Mouse (Mus musculus): Measurements from ENCODE around the gene Ngef. TPM values are rescaled to one million over a fixed set of nuclear protein-coding genes. Genes with fewer than 3 reads are reported as not detected.
"Not testable (repeated sequence)": the region's sequence is repeated elsewhere in the genome, so short reads cannot be mapped to it uniquely, and the experiment has no call there.

Ngef gene
- total RNA-seq, 2 experiments from 2014 or later, result 92.5 to 94.7 TPM

DNA sequence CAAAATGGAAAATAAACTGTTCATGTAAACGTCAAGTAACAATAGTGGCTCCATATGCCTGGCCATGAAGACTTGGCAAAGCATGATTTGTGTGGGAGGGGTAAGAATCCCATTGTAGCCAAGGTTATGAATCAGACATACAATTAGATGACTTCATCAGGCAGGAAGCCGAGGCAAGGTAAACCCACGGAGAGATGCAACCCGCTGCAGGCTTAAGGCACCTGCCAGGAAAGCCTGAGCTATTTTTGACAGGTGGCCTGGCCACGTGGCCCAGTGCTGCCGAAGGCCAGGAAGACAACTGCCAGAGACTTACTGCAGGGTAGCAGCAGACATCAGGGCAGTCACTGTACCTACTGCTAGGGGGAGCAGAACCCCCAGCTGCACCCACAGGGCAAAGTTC lies 87.3 kb downstream of the Ngef start:
- DNase-seq, result peak; percentile 42
- intact Hi-C loops (cut with DNase I), result no loop called here

DNA sequence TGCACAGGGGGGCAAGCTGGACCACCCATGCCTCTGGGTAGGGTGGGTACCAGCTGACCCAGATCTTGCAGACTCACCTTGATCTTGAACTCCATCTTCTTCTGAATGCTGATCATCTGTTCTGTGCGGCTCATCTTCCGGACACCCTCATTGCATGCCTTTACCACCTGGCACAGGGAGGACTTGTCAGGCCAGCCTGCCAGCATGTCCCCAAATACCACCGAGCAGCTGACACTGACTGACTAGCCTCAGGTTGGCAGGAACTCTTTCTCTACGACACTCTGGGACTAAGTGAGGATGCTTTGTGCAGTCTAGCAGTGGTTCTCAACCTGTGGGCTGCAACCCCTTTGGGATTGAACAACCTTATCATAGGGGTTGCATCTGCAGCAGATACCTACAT lies 91.1 kb downstream of the Ngef start:
- intact Hi-C loops (cut with DNase I), result no loop called here
- no peak for DNase-seq

DNA sequence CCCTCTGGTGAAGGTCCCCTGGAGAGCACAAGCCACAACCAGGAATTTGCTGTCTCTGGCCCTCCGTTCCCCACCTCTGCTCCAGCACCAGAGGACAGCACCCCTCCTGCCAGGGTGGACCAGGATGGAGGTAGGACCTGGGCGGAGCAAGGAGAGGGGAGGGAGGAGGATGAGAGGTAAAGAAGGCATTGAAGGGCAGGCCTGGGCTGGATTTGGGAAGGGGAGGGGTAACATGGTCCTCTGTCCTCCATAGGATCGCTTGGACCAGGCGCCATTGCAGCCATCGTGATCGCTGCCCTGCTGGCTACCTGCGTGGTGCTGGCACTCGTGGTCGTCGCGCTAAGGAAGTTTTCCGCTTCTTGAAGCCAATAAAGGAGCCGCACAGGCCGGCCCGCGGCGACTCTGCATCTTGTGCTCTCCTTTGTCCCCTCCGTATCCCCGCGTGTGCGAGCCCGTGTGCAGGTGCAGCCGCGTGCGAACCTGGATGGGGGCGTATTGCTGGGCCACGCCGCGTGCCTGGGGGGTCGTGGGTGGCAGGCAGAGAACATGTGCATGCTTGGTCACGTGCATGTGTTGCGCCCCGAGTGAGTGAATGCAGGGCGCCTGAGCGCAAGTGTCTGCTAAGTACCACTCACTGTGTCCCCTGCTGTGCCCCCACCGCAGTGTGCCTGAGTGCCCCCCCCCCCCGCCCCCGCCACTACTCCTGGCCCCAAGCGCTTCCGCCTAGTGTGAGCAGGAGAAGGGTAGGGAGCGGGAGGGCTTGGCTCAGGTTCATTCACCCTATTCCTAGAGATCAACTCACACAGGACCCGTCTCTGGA lies 98.4 kb downstream of the Ngef start:
- no peak for DNase-seq
- intact Hi-C loops (cut with DNase I), result no loop called here

DNA sequence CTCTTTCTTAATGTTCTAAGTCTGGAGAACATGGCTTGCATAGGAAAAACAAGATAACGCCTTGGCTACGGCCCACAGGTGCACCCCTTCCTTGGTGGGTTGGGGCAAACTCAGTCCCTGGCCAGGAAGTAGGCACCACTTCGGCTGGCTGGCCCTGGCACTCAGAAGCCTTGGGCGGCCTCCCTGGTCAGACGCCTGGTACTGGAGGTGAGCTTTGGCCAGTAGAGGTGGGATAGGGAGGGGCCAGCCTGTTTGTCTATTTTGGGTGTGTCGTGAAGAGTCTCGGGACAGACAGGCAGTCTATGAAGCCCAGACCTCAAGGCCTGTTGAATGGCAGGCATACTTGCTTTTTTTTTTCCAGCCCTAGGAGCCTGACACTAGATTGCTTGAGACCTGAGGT lies 101.1 kb downstream of the Ngef start:
- DNase-seq, result no peak
- intact Hi-C loops (cut with DNase I), result no loop called here

DNA sequence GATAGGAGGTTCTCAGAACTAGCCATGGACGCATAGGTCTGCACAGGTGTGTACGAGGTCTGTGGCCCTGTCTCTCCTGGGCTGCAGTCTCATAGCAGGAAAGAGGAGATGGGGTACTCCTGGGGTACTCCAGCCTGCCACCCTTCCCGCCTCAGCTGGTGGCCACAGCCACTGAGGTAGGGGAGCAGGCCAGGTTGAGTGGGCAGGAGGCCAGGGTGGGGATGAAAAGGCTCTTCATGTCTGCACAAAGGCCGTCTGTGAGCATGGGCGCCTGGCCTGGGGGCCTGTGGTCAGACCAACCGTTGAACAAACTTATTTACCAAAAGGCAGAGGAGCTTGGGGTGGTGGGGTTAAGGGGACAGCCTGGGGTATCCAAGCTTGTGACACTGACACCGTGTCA lies 101.8 kb downstream of the Ngef start:
- no peak for DNase-seq
- intact Hi-C loops (cut with DNase I), result no loop called here

DNA sequence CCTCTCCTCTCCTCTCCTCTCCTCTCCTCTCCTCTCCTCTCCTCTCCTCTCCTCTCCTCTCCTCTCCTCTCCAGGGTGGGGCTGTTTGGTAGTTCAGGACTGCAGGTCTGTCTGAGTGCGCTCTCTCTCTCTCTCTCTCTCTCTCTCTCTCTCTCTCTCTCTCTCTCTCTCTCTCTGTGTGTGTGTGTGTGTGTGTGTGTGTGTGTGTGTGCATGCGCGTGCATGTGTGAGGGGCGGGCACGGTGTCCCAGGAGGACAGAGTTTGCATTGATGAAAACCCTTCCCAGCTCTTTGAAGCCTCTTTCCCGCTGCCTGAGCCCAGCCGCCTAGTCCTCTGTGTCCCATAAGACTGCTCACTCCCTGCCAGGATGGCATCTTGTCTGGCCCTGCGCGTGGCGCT lies 103.7 kb downstream of the Ngef start, which contains the start of gene Snorc:
Snorc (plus strand) TSS at position 301 of the 400 bp plus-strand sequence.
- DNase-seq; intact Hi-C loops (cut with DNase I): not testable (repeated sequence)

DNA sequence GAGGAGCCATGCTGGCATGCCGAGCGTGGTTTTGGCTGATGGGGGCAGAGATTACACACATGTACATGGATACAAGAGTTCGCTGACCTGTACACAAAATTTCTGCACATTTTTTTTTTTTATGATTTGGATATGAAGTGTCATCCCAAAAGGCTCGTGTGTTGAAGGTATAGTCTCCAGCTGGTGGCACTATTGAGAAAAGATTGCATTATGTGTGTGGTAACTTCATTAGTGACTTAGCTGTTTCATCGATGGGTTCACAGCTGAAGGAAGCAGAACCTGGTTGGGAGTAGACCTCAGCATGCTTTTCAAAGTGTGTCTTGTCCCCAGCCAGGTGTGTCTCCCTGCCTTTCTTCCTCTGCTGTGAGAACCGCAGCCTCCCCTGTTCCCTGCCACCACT lies 105.3 kb downstream of the Ngef start:
- no peak for DNase-seq
- intact Hi-C loops (cut with DNase I), result no loop called here

DNA sequence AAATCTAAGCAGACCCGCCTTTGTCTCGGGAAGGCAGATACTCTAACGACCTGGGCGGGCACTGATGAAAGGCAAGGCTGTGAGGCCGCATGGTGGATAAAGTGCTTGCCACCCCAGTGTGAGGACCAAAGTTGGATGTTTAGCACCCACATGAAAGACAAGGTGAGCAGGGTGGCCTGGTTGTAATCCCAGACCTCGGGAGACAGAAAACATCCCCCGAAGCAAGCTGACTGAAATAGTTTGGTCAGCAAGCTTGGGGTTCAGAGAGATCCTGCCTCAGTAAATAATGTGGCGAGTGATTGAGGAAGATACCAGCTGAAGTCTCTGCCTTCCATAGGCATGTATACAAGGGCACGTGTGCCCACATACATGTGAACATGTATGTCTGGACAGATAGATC lies 106.2 kb downstream of the Ngef start:
- DNase-seq, result no peak
- intact Hi-C loops (cut with DNase I), result no loop called here

DNA sequence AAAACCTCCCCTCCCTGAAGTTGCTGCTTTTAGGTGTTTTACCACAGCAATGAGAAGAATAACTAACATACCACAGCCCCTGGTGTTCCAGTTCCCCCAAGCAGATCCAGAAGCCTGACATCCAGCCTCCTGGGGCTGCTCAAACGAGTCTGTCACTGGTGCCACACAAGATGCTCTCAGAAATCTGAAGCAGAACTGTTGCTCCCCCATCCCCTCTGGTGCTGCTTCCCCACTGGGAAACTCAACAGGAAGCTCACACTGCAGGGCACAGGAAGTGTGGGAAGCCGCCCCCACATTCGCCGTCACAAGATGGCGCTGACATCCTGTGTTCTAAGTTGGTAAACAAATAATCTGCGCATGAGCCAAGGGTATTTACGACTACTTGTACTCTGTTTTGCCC lies 113.8 kb downstream of the Ngef start:
- intact Hi-C loops (cut with DNase I); DNase-seq: not testable (repeated sequence)

DNA sequence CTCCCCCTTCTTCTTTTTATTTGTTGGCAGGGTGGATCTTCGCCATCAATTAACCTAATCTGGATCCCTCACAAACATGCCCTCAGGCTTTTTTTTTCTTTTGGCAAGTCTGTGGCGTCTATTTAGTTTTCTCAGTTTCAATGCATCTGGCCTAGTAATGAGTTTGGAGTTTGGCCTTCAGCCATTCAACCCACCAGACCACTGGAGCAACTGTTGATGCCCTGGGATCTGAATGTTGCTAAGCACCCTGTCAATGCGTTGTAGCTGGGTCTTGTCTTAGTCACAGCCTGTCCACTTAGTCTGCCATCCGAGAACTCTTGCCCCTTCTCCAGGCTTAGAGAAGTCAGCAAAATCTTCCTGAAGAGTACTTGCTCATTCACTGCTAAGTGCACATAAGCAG lies 115.6 kb downstream of the Ngef start:
- no peak for DNase-seq

DNA sequence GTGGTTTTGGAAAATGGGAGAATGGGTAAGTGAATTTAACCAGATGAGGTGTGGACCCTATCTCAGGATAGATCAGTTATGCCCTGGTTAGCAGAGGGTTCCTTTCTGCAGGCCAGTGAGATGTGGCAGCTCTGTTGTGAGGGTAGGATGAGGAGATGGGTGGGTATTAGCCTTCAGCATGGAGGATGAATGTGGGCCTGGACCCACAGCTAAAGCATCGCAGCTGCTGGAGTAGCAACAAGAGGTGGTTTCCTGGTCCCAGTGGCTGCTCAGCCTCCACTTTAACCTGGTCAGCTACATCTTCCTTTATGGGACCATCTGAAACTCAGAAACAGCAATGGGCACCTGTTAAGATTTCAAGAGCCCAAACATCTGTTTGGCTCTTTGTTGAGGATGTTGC lies 117.2 kb downstream of the Ngef start:
- no peak for DNase-seq
- intact Hi-C loops (cut with DNase I), result no loop called here

More for the DNA sequence above, 115.6 kb downstream of the Ngef start:
- intact Hi-C loops (cut with DNase I), result no loop called here

DNA sequence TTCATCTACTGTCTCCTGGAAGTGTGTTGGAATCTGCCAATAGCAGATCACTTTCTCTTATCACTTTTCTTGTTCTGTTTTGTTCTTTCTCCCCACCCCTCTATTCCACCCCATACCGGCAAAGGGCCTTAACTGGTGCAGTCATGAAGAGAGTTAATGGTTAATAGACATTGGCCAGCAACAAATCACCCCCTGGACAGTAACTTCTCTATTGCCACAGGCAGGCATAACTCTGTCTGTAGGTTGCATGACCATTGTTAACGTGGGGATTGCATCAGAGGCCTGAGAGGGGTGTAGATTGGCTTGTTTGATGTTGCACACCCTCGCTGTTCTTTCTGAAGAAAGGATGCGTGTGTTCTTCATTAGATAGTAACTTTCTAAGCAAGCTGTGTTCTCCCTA lies 124.2 kb downstream of the Ngef start:
- intact Hi-C loops (cut with DNase I), result loop anchor here (5.0 kb wide), 1 partner anchor 308 kb away; the partner anchor contains the start of gene Atg16l1
- no peak for DNase-seq

DNA sequence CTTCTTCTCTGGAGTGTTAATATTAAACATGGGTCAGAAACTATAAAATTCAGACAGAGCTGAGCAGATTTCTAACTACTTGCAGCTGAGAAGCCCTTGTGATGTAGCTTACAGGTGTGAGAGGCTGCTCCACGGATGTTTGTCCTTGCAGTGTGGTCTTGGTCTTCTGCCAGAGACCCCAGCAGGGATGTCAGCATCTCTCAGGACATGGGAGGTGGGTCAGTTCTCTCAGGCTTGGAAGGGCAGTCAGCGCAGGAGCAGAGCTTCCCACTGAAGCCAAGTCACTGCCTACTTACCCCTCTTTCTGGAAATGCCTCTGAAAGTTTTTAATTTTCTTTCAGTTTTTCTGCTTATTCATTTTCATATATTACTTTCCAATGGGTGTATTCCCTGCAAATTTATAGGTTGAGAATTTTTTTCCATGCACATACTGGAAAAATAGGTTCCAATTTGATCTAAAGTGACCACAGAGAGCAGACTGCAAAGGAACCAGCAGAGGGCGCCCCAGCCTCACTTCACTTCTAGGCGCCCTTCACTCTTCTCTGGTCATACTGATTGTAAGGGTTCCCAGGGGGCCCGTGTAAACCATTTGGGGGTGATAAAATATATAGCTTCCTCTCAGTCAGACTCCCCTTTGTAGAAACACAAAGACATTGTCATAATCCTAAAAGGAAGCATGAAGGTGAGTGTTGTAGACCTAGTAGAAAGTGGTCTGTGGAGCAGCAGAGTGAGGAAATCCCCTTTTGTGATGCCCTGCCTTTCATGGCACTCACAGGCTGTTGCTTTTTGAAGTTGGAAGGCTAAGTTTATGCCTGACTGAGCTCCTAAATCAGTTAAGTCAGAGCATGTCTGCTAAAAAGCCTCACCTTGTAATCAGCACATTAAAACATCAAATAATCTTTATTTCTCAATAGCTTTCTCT lies 126.2 kb downstream of the Ngef start:
- DNase-seq, result peak; percentile 72
- intact Hi-C loops (cut with DNase I), result loop anchor here (5.0 kb wide), 1 partner anchor 310 kb away; the partner anchor contains the start of gene Atg16l1

DNA sequence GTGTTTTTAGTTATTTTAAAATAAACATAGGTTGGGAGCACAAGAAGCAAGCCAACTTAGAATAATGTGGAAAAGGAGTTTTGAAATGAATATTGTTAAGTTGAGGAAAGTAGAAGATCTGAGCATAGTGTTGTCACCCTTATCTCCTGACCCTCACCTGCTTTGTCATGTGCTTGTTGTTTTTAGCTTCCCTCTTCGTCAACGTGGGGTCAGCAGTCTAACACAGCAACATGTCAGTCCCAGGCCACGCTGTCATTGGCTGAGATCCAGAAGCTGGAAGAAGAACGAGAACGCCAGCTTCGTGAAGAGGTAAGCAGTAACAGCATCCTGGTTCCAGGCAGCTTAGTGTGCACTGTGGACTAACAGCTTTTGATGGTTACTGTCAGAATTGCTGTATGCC lies 137.1 kb downstream of the Ngef start:
- no peak for DNase-seq
- intact Hi-C loops (cut with DNase I), result no loop called here

DNA sequence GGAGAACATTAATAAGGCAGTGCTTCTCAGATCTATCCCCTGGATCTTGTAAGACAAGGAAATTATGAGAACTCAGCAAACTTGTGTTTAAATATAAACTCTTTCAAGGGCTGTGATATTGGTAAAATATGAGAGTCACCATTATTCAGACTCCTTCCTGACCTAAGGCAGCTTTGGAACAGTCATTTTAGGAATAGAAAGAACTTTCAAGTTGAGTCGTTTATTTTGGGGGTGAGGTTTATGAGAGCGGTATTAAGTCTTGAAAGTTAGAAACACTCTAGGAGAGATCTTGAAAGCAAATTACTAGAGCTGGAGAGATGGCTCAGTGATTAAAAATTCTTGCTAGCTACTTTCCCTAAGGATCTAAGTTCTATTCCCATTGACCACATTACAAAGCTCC lies 138.5 kb downstream of the Ngef start:
- intact Hi-C loops (cut with DNase I), result no loop called here
- no peak for DNase-seq

Other genes starting within 250 kb of the Ngef start
- gene Gigyf2, start 246.9 kb downstream of the Ngef start, total RNA-seq (2021), result 10 to 100 TPM; 85.4 to 94.2 TPM
- 1 to 10 TPM; 1.2 to 1.6 TPM for gene Kcnj13, start 179.1 kb downstream of the Ngef start, total RNA-seq (2021)
- not detected for gene Snorc, start 103.6 kb downstream of the Ngef start, total RNA-seq (2021)
- gene Neu2, start 64.0 kb downstream of the Ngef start, total RNA-seq (2021), result under 1 TPM; 0.70 to 0.95 TPM
- 10 to 100 TPM; 10.2 to 10.7 TPM for gene Inpp5d, start 46.4 kb upstream of the Ngef start, total RNA-seq (2021)
- gene Atg16l1, start 182.0 kb upstream of the Ngef start, total RNA-seq (2021), result 10 to 100 TPM; 79.4 to 83.8 TPM
- 1 to 10 TPM; 1.1 to 2.0 TPM for gene Sag, start 229.8 kb upstream of the Ngef start, total RNA-seq (2021)